Mouse (Mus musculus): ENCODE measurements at regions not wholly inside any gene's neighbourhood (a gene's known extent, or its start where the extent isn't known, plus 50 kb on each side); places are given as distances from the start of the nearest gene placed in this dataset.
"Not testable (repeated sequence)": the region's sequence is repeated elsewhere in the genome, so short reads cannot be mapped to it uniquely, and the experiment has no call there.

- not testable (repeated sequence) for DNase-seq
Observed at GRCm38 (mm10) chr7:138024021-138024420, 373.5 kb downstream of the Tcerg1l start.

GRCm38 (mm10) chr7:138051696-138052095 is 345.8 kb downstream of the Tcerg1l start:
- DNase-seq = no peak

- DNase-seq = no peak
Observed at GRCm38 (mm10) chr7:138054756-138055155, 342.8 kb downstream of the Tcerg1l start.

GRCm38 (mm10) chr7:138061116-138061515 is 336.4 kb downstream of the Tcerg1l start:
- DNase-seq = no peak

- DNase-seq = no peak
Observed at GRCm38 (mm10) chr7:138066921-138067320, 330.6 kb downstream of the Tcerg1l start.

GRCm38 (mm10) chr7:138075231-138075630 is 322.3 kb downstream of the Tcerg1l start:
- DNase-seq = no peak

- DNase-seq = peak; percentile 15
Observed at GRCm38 (mm10) chr7:138083980-138084379, 313.6 kb downstream of the Tcerg1l start.

- peak; percentile 60 for DNase-seq
Observed at GRCm38 (mm10) chr7:138107471-138108210, 289.9 kb downstream of the Tcerg1l start.

- no peak for DNase-seq
Observed at GRCm38 (mm10) chr7:138121497-138121896, 276.0 kb downstream of the Tcerg1l start.

GRCm38 (mm10) chr7:138129701-138130100 is 267.8 kb downstream of the Tcerg1l start:
- no peak for DNase-seq

- DNase-seq = no peak
Observed at GRCm38 (mm10) chr7:138133427-138133826, 264.1 kb downstream of the Tcerg1l start.

GRCm38 (mm10) chr7:138137934-138138333 is 259.6 kb downstream of the Tcerg1l start:
- no peak for DNase-seq

- DNase-seq = no peak
Observed at GRCm38 (mm10) chr7:138139766-138140165, 257.8 kb downstream of the Tcerg1l start.

GRCm38 (mm10) chr7:138149496-138149895 is 248.0 kb downstream of the Tcerg1l start:
- no peak for DNase-seq

GRCm38 (mm10) chr7:138153455-138154167 is 243.9 kb downstream of the Tcerg1l start:
- DNase-seq = no peak
